Mouse (Mus musculus): ENCODE measurements around the gene Pkdrej. TPM values are rescaled to one million over a fixed set of nuclear protein-coding genes. Genes with fewer than 3 reads are reported as not detected.
"Not testable (repeated sequence)": the region's sequence is repeated elsewhere in the genome, so short reads cannot be mapped to it uniquely, and the experiment has no call there.

The Pkdrej gene
- polyA plus RNA-seq, 1 experiment from 2014 or later: 0.26 TPM

GRCm38 (mm10) chr15:85786711-85787110, 34.8 kb downstream of the Pkdrej start:
- Histone ChIP-seq H3K4me2 (ENCODE audit: low read depth, low read length) (no peak overlapping the region), H3K27ac (replicated peaks; ENCODE audit: low read depth, low read length) (no peak overlapping the region), H3K36me3 (ENCODE audit: control insufficient read depth, insufficient read depth, low read length) (no peaks in the 10 kb centered on the region), H3K9me3 (ENCODE audit: control insufficient read depth, low read length) (peaks cover 4% of the 10 kb centered on the region; the same call in 1 of the 2 replicates), H3K27me3 (replicated peaks; ENCODE audit: control insufficient read depth, insufficient read depth, low read length) (no peaks in the 10 kb centered on the region), H3K4me1 (ENCODE audit: control insufficient read depth, insufficient read depth, low read length) (no peaks in the 10 kb centered on the region), H3K4me3 (ENCODE audit: low read depth, low read length) (no peak overlapping the region), H3K9ac (ENCODE audit: low read depth, low read length) (no peak overlapping the region)
- DNase-seq (ENCODE audit: low spot score) (no peak), ATAC-seq (ENCODE audit: low read depth) (no peak)
- WGBS: 63% methylated on average over 4 of the region's 5 CpGs

GRCm38 (mm10) chr15:85784341-85784740, 37.2 kb downstream of the Pkdrej start:
- no peak overlapping the region for H3K27ac ChIP-seq (replicated peaks; ENCODE audit: low read depth, low read length)
- no peaks in the 10 kb centered on the region for H3K36me3 ChIP-seq (ENCODE audit: control insufficient read depth, insufficient read depth, low read length)
- no peak overlapping the region for H3K9ac ChIP-seq (ENCODE audit: low read depth, low read length)
- no peak overlapping the region for H3K4me3 ChIP-seq (ENCODE audit: low read depth, low read length)
- H3K4me1 ChIP-seq (ENCODE audit: control insufficient read depth, insufficient read depth, low read length): no peaks in the 10 kb centered on the region
- DNase-seq (ENCODE audit: low spot score): no peak
- no peaks in the 10 kb centered on the region for H3K27me3 ChIP-seq (replicated peaks; ENCODE audit: control insufficient read depth, insufficient read depth, low read length)
- H3K4me2 ChIP-seq (ENCODE audit: low read depth, low read length): no peak overlapping the region
- 83% methylated on average over 3 of the region's 3 CpGs for WGBS
- H3K9me3 ChIP-seq (ENCODE audit: control insufficient read depth, low read length): peaks cover 4% of the 10 kb centered on the region; the same call in 1 of the 2 replicates
- ATAC-seq (ENCODE audit: low read depth): no peak

- Histone ChIP-seq H3K27ac (replicated peaks; ENCODE audit: low read depth, low read length) (no peak overlapping the region), H3K4me3 (ENCODE audit: low read depth, low read length) (no peak overlapping the region), H3K27me3 (replicated peaks; ENCODE audit: control insufficient read depth, insufficient read depth, low read length) (no peaks in the 10 kb centered on the region), H3K9me3 (ENCODE audit: control insufficient read depth, low read length) (peaks cover 4% of the 10 kb centered on the region; the same call in 1 of the 2 replicates), H3K4me2 (ENCODE audit: low read depth, low read length) (no peak overlapping the region), H3K36me3 (ENCODE audit: control insufficient read depth, insufficient read depth, low read length) (no peaks in the 10 kb centered on the region), H3K9ac (ENCODE audit: low read depth, low read length) (no peak overlapping the region), H3K4me1 (ENCODE audit: control insufficient read depth, insufficient read depth, low read length) (no peaks in the 10 kb centered on the region)
- 90% methylated on average over 4 of the region's 4 CpGs for WGBS
- ATAC-seq (ENCODE audit: low read depth): no peak
- DNase-seq (ENCODE audit: low spot score): no peak
Observed at GRCm38 (mm10) chr15:85783146-85783545, 38.4 kb downstream of the Pkdrej start.

- DNase-seq (ENCODE audit: low spot score); H3K4me1 ChIP-seq (ENCODE audit: control insufficient read depth, insufficient read depth, low read length); ATAC-seq (ENCODE audit: low read depth); H3K4me3 ChIP-seq (ENCODE audit: low read depth, low read length); H3K36me3 ChIP-seq (ENCODE audit: control insufficient read depth, insufficient read depth, low read length); H3K9me3 ChIP-seq (ENCODE audit: control insufficient read depth, low read length); H3K27me3 ChIP-seq (replicated peaks; ENCODE audit: control insufficient read depth, insufficient read depth, low read length); H3K27ac ChIP-seq (replicated peaks; ENCODE audit: low read depth, low read length); H3K9ac ChIP-seq (ENCODE audit: low read depth, low read length); H3K4me2 ChIP-seq (ENCODE audit: low read depth, low read length): not testable (repeated sequence)
- 88% methylated on average over 6 of the region's 6 CpGs for WGBS
Observed at GRCm38 (mm10) chr15:85778891-85779290, 42.6 kb downstream of the Pkdrej start.

GRCm38 (mm10) chr15:85776771-85777170, 44.8 kb downstream of the Pkdrej start:
- WGBS: 64% methylated on average over 5 of the region's 5 CpGs
- ATAC-seq (ENCODE audit: low read depth): no peak
- DNase-seq (ENCODE audit: low spot score): no peak
- Histone ChIP-seq H3K27ac (replicated peaks; ENCODE audit: low read depth, low read length) (no peak overlapping the region), H3K9me3 (ENCODE audit: control insufficient read depth, low read length) (no peaks in the 10 kb centered on the region), H3K4me2 (ENCODE audit: low read depth, low read length) (no peak overlapping the region), H3K27me3 (replicated peaks; ENCODE audit: control insufficient read depth, insufficient read depth, low read length) (no peaks in the 10 kb centered on the region), H3K9ac (ENCODE audit: low read depth, low read length) (no peak overlapping the region), H3K36me3 (ENCODE audit: control insufficient read depth, insufficient read depth, low read length) (no peaks in the 10 kb centered on the region), H3K4me3 (ENCODE audit: low read depth, low read length) (no peak overlapping the region), H3K4me1 (ENCODE audit: control insufficient read depth, insufficient read depth, low read length) (no peaks in the 10 kb centered on the region)

GRCm38 (mm10) chr15:85776241-85776640, 45.3 kb downstream of the Pkdrej start:
- Histone ChIP-seq H3K4me1 (ENCODE audit: control insufficient read depth, insufficient read depth, low read length) (no peaks in the 10 kb centered on the region), H3K9me3 (ENCODE audit: control insufficient read depth, low read length) (no peaks in the 10 kb centered on the region), H3K36me3 (ENCODE audit: control insufficient read depth, insufficient read depth, low read length) (no peaks in the 10 kb centered on the region), H3K27me3 (replicated peaks; ENCODE audit: control insufficient read depth, insufficient read depth, low read length) (no peaks in the 10 kb centered on the region), H3K4me2 (ENCODE audit: low read depth, low read length) (no peak overlapping the region), H3K9ac (ENCODE audit: low read depth, low read length) (no peak overlapping the region), H3K27ac (replicated peaks; ENCODE audit: low read depth, low read length) (no peak overlapping the region), H3K4me3 (ENCODE audit: low read depth, low read length) (no peak overlapping the region)
- WGBS: 66% methylated on average over 2 of the region's 2 CpGs
- no peak for ATAC-seq (ENCODE audit: low read depth)
- no peak for DNase-seq (ENCODE audit: low spot score)

- no peak overlapping the region for H3K4me3 ChIP-seq (ENCODE audit: low read depth, low read length)
- no peaks in the 10 kb centered on the region for H3K9me3 ChIP-seq (ENCODE audit: control insufficient read depth, low read length)
- no peaks in the 10 kb centered on the region for H3K27me3 ChIP-seq (replicated peaks; ENCODE audit: control insufficient read depth, insufficient read depth, low read length)
- no peak overlapping the region for H3K27ac ChIP-seq (replicated peaks; ENCODE audit: low read depth, low read length)
- no peaks in the 10 kb centered on the region for H3K4me1 ChIP-seq (ENCODE audit: control insufficient read depth, insufficient read depth, low read length)
- no peak overlapping the region for H3K9ac ChIP-seq (ENCODE audit: low read depth, low read length)
- ATAC-seq (ENCODE audit: low read depth) (no peak), DNase-seq (ENCODE audit: low spot score) (no peak)
- 88% methylated on average over 7 of the region's 7 CpGs for WGBS
- no peaks in the 10 kb centered on the region for H3K36me3 ChIP-seq (ENCODE audit: control insufficient read depth, insufficient read depth, low read length)
- H3K4me2 ChIP-seq (ENCODE audit: low read depth, low read length): no peak overlapping the region
Observed at GRCm38 (mm10) chr15:85775001-85775400, 46.5 kb downstream of the Pkdrej start.

- Histone ChIP-seq H3K9ac (ENCODE audit: low read depth, low read length) (no peak overlapping the region), H3K27me3 (replicated peaks; ENCODE audit: control insufficient read depth, insufficient read depth, low read length) (no peaks in the 10 kb centered on the region), H3K27ac (replicated peaks; ENCODE audit: low read depth, low read length) (no peak overlapping the region), H3K4me2 (ENCODE audit: low read depth, low read length) (no peak overlapping the region), H3K36me3 (ENCODE audit: control insufficient read depth, insufficient read depth, low read length) (no peaks in the 10 kb centered on the region), H3K4me1 (ENCODE audit: control insufficient read depth, insufficient read depth, low read length) (no peaks in the 10 kb centered on the region), H3K4me3 (ENCODE audit: low read depth, low read length) (no peak overlapping the region), H3K9me3 (ENCODE audit: control insufficient read depth, low read length) (no peaks in the 10 kb centered on the region)
- ATAC-seq (ENCODE audit: low read depth) (no peak), DNase-seq (ENCODE audit: low spot score) (no peak)
- WGBS: 86% methylated on average over 9 of the region's 9 CpGs
Observed at GRCm38 (mm10) chr15:85774419-85774818, 47.1 kb downstream of the Pkdrej start.

GRCm38 (mm10) chr15:85772146-85772740, 49.3 kb downstream of the Pkdrej start:
- no peaks in the 10 kb centered on the region for H3K27me3 ChIP-seq (replicated peaks; ENCODE audit: control insufficient read depth, insufficient read depth, low read length)
- no peaks in the 10 kb centered on the region for H3K36me3 ChIP-seq (ENCODE audit: control insufficient read depth, insufficient read depth, low read length)
- no peak overlapping the region for H3K27ac ChIP-seq (replicated peaks; ENCODE audit: low read depth, low read length)
- no peak overlapping the region for H3K9ac ChIP-seq (ENCODE audit: low read depth, low read length)
- no peak overlapping the region for H3K4me3 ChIP-seq (ENCODE audit: low read depth, low read length)
- H3K4me1 ChIP-seq (ENCODE audit: control insufficient read depth, insufficient read depth, low read length): no peaks in the 10 kb centered on the region
- DNase-seq (ENCODE audit: low spot score) (no peak), ATAC-seq (ENCODE audit: low read depth) (no peak)
- H3K4me2 ChIP-seq (ENCODE audit: low read depth, low read length): no peak overlapping the region
- WGBS: 79% methylated on average over 11 of the region's 11 CpGs
- no peaks in the 10 kb centered on the region for H3K9me3 ChIP-seq (ENCODE audit: control insufficient read depth, low read length)

Measured in embryonic facial prominence, embryonic 14.5 days (tissue).